Mouse (Mus musculus) embryonic fibroblast, embryonic 13.5 days (primary cell): Measurements from ENCODE around the gene Zdhhc14. TPM values are rescaled to one million over a fixed set of nuclear protein-coding genes. Genes with fewer than 3 reads are reported as not detected.

Experiments used
- H3K27ac ChIP-seq: 2 replicates; pipeline ENCODE4 v1.5.1; 2012; ENCODE audit warnings: low read length, control low read depth, inconsistent platforms; ENCODE audit not compliant: insufficient read depth
- H3K4me1 ChIP-seq: 2 replicates; pipeline ENCODE4 v1.6.1; 2011; ENCODE audit warnings: low read length; ENCODE audit not compliant: control insufficient read depth, insufficient read depth
- H3K4me3 ChIP-seq: 2 replicates; pipeline ENCODE4 v1.5.1; 2011; ENCODE audit warnings: mild to moderate bottlenecking, control low read depth, low read length; ENCODE audit not compliant: insufficient read depth
- CTCF ChIP-seq: IDR thresholded peaks from 2 replicates; pipeline ENCODE4 v1.5.1; 2011; ENCODE audit warnings: mild to moderate bottlenecking, control low read depth, low read length, moderate library complexity, borderline replicate concordance; ENCODE audit not compliant: insufficient read depth
- POLR2A ChIP-seq: IDR thresholded peaks from 2 replicates; pipeline ENCODE4 v1.6.1; 2011; ENCODE audit warnings: low read depth, mild to moderate bottlenecking, control low read depth, low read length, moderate library complexity
- polyA plus RNA-seq: library from polyadenylated mRNA; stranded (reverse); fragments of >200 nt; gene quantifications from 2 replicates; pipeline ENCODE4 v1.2.4, GENCODE M21; 2011; ENCODE audit warnings: low read depth; ENCODE audit not compliant: missing spikeins, insufficient read length

Gene Zdhhc14
- polyA plus RNA-seq, 1 experiment: 2.2 TPM

DNA sequence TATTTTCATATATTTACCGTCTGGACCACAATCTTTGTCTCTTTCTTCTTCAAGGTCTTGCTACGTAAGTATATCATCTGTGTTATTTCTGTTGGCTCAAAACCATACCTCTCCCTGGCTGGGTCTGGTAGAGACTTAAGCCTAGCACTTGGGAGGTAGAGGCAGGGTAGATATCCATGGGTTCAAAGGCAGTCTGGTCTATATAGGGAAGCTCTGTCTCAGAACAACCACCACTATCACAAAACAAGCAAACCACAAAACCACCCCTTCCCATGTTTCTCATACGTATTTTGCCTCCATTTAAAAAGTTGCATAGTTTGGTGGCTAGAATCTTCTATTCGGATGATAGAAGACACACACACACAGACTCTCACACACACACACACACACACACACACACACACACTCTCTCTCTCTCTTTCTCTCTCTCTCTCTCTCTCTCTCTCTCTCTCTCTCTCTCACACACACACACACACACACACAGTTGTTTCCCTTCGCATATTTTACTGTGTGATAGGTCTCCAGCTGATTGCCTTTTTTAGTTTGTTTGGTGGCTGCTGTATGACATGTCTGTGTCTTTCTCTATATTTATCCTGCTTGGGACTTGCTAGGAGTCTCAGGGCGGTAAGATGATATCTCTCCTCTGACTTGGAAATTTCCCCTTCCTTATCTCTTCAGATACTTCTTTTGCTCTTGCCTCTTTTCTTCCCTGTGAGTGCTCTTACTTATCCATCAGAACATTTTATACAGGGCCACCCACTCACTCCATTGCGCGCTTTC, 11.8 kb downstream of the Zdhhc14 start:
- TF ChIP-seq POLR2A (no peak), CTCF (no peak)
- Histone ChIP-seq H3K4me3 (no peak overlapping the region), H3K27ac (no peak overlapping the region), H3K4me1 (no peaks in the 10 kb centered on the region; the same call in 1 of the 2 replicates)

DNA sequence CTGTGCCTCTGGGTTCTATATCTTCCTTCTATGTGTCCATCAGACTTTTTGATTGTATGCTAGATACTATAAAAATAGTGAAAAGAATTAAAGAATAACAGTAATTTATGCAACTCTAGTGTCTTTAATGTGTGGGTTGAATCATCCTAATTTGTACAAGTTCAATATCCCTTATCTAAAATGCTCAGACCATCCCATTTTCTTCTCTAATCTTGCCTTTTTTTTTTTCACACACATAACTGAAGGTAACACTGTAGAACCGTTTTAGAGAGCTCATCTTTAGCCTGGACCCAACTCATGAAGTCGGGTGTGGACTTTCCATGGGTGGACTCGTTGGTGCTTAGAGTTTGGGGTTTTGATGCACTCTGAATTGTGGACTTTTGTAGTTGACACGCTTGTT, 12.6 kb downstream of the Zdhhc14 start:
- H3K4me1 ChIP-seq: no peaks in the 10 kb centered on the region; the same call in 1 of the 2 replicates
- TF ChIP-seq CTCF: no peak
- TF ChIP-seq POLR2A: no peak

DNA sequence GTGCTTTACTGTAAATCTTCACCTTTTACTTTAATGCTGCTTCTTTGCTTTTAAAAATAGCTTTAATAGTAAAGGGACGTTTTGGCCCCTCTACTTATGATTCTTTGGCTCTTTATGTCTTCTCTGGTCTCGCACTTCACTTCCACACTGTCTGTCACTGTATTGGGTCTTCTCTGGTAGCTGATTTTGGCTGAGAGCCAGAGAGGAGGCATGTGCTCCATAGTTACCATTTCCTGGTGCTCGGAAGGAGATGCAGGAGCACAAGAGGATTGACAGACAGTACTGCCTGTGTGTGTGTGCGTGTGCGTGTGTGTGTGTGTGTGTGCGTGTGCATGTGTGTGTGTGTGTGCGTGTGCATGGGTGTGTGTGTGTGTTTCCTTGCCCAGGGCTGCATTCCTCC, 14.2 kb downstream of the Zdhhc14 start:
- no peak for TF ChIP-seq POLR2A
- TF ChIP-seq CTCF: no peak
- Histone ChIP-seq H3K4me3 (no peak overlapping the region), H3K27ac (no peak overlapping the region)

More for the DNA sequence above, 12.6 kb downstream of the Zdhhc14 start:
- H3K27ac ChIP-seq: no peak overlapping the region
- no peak overlapping the region for H3K4me3 ChIP-seq

DNA sequence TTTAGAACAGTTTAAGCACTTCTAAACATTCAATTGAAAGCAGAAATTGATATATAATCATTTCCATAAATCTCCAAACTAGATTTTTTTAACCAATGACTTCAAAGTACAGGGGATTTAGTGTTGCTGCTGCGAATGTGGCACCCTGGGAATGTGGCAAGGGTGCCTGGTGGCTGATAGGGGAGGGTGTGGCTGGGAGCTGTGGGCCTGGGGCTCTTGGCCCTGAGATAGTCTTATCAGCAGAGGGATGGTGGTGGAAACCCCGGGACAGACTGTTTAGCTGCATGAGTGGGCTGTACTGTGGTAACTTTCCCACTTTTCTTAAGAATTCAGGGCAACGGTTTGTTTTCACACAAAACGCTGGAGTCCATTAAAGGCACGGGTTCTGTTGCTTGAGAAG, 14.6 kb downstream of the Zdhhc14 start:
- no peaks in the 10 kb centered on the region; the same call in 1 of the 2 replicates for H3K4me1 ChIP-seq
- no peak for TF ChIP-seq CTCF
- no peak for TF ChIP-seq POLR2A
- no peak overlapping the region for H3K27ac ChIP-seq
- H3K4me3 ChIP-seq: no peak overlapping the region

More for the DNA sequence above, 14.2 kb downstream of the Zdhhc14 start:
- no peaks in the 10 kb centered on the region; the same call in 1 of the 2 replicates for H3K4me1 ChIP-seq

DNA sequence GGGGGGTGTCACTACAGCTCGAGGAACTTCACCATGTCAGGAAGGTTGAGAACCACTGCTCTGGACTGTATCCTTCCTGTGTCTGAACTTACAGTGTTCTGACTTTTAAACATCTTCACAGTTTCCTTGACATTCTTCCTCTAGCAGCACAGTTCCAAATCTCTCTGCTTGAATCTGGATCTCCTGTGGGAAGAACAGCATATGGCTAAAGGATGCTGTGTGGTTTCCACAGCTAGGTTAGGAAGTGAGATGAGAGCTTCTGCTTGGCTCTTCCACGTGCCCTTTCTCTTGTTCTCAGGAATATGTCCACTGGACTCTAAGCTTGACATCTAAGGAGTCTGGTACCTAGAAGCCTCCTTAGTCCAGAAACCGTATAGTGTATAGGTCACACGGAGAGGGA, 15.7 kb downstream of the Zdhhc14 start:
- H3K4me1 ChIP-seq: no peaks in the 10 kb centered on the region; the same call in 1 of the 2 replicates
- TF ChIP-seq CTCF: no peak
- no peak for TF ChIP-seq POLR2A
- no peak overlapping the region for H3K4me3 ChIP-seq
- no peak overlapping the region for H3K27ac ChIP-seq

DNA sequence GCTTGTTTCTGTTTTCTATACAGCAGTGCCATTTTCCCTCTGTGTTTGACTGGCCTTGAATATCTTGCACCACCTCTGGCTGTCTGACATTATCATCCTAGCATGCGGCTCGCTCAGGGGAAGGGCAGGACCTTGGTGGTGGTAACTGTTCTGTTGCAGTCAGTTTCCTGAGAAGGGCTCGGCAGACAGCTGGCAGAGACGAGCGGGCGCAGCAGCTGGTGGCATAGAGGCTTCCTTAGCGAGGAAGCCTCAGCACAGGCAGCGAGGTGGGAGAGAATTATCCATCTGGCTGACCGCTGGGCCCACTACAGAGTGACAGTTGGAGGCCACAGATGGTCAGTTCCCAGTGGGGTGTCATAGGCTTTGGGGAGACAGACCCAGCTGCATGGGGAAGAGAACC, 18.2 kb downstream of the Zdhhc14 start:
- Histone ChIP-seq H3K27ac (no peak overlapping the region), H3K4me3 (no peak overlapping the region), H3K4me1 (no peaks in the 10 kb centered on the region; the same call in 1 of the 2 replicates)
- no peak for TF ChIP-seq CTCF
- TF ChIP-seq POLR2A: no peak

DNA sequence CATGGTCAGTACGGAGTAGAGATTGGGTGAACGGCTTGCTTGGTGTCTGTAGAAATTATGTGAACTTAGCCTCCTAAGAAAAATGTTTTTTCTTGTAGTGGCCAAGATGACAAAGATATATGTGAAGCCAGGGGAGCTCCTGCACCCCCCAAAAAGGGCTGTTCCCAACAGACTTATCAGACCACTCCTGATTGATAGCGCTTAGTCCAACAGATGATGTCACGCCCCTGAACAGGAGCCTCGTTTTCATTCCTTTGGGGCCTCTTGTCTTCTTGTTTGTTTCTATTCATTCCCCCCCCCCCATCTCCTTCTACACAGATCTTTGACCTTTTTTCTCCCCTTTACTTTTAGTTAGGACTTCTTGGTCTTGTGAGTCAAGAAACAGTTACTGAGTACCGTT, 19.4 kb downstream of the Zdhhc14 start:
- Histone ChIP-seq H3K4me1 (no peaks in the 10 kb centered on the region), H3K27ac (no peak overlapping the region), H3K4me3 (no peak overlapping the region)
- no peak for TF ChIP-seq CTCF
- no peak for TF ChIP-seq POLR2A

DNA sequence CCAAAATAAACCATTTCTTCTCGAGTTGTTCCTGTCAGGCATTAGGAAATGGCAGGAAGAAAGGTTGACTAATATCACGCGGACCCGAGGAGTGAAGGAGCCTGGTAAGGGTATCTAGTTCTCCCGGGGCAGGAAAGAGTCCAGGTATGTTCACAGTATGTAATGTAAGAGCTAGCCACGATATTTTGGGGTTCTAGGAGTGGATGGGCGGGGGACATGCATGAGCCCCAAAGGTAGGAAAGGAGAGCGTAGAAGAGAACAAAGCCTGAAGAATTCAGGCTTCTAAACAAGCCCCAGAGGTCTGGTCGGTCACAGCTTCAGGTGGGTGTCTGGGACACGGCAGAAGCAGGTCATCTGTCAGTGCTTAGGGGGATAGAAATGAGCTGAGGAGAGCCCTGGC, 27.1 kb downstream of the Zdhhc14 start:
- no peak overlapping the region for H3K27ac ChIP-seq
- no peak overlapping the region for H3K4me3 ChIP-seq
- no peaks in the 10 kb centered on the region for H3K4me1 ChIP-seq
- TF ChIP-seq POLR2A: no peak
- no peak for TF ChIP-seq CTCF

DNA sequence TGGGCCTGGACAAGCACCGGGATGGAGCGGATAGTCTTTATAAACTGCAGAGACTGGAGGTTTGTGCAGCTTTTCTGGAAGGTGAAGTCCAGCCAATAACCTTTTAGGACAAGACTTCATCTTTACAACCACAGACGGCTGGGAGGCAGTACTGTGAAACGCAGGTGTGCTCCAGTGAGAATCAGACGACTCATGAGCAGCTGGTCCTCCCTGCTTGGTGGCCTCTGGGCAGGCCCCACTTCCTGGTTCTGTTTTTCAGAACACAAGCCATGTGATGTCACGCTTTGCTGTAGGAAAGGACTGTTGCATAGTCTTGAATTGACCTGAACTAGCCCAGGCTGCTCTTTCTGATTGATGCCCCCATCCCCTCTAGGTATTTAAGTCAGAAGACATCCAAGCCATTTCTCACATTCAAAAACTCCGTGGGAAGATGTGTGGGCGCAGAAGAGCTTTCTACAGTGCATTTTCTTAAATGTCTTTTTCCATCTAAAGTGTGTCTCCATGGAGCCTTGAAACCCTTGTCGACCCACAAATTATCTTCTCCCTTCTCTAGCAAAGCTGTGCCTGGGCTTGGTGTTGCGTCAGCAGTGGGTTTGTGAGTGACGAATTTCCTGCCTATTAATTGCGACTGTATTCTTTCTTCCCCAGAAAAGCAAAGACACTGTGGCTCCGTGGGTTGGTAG, 27.7 kb downstream of the Zdhhc14 start:
- H3K4me1 ChIP-seq: no peaks in the 10 kb centered on the region
- TF ChIP-seq POLR2A: no peak
- no peak for TF ChIP-seq CTCF
- no peak overlapping the region for H3K27ac ChIP-seq
- no peak overlapping the region for H3K4me3 ChIP-seq

DNA sequence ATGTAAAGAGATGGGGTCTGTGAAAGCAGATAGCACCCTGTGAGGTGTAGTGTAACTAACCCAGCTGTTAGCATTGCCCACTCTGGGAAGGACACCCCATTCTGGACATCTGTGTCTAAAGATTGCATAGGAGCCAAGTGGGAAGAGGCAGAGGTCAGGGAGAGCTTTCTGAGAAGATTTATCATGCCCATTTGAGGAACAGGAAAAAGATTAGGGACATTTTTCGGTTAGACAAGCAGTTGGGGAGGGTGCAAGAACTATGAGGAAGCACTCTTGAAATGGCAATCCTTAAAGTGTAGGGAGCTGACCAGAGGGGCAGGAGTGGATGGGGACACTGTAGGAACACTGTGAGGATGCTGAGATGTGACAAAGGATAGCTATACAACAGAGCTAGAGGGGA, 29.2 kb downstream of the Zdhhc14 start:
- Histone ChIP-seq H3K4me1 (no peaks in the 10 kb centered on the region), H3K27ac (no peak overlapping the region), H3K4me3 (no peak overlapping the region)
- TF ChIP-seq CTCF (no peak), POLR2A (no peak)
